Mouse (Mus musculus): Measurements from ENCODE around the gene Dnm3.

GRCm38 (mm10) chr1:162038431-162038830, 439.4 kb downstream of the Dnm3 start:
- TF ChIP-seq ZNF384 (IDR thresholded peaks at IDR 0.05; ENCODE audit: low read depth, low read length): no peak
- TF ChIP-seq ZC3H11A (IDR thresholded peaks at IDR 0.05; ENCODE audit: borderline replicate concordance, low read depth, low read length): no peak

Measured in ES-E14 (cell line).